Mouse (Mus musculus): Measurements from ENCODE around the gene Vdr.
A peak's percentile ranks its signal among the peaks of the same experiment; 100 is the strongest.

The Vdr gene

DNA sequence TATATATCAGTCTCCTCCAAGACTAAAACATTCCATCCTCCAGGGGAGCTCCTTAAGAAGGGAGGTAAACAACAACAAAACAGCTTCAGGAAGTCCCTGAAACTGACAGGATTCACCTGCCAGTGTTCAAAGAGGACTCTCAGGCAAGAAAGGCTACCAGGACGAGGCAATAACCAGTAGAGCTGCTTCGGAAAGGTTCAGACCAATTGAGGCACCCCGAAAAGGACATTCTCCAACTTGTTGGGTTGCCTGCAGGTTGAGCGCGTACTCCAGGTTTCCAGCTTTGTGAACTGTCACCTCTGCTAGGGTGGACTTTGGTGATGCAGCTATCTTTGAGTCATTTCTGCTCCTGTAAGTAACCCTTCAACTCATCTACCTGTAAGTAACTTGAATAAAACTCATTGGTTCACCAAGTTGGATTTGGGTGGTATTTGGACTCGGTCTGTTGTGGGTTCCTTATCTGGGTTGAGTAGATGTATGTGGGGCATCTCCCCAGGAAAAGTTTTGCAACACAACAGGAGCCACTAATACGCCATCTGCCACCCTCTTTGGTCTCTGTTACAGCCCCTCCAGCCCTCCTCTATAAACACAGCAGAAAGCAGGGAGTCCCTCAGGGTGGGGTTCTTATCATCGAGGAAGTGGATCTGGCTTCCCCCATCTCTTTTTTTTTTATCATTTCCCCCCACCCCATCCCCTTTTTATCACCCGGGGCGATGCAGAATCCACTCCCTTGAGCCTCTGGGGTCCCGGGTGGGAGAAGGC, 64.1 kb downstream of the Vdr start:
- DNase-seq: no peak

DNA sequence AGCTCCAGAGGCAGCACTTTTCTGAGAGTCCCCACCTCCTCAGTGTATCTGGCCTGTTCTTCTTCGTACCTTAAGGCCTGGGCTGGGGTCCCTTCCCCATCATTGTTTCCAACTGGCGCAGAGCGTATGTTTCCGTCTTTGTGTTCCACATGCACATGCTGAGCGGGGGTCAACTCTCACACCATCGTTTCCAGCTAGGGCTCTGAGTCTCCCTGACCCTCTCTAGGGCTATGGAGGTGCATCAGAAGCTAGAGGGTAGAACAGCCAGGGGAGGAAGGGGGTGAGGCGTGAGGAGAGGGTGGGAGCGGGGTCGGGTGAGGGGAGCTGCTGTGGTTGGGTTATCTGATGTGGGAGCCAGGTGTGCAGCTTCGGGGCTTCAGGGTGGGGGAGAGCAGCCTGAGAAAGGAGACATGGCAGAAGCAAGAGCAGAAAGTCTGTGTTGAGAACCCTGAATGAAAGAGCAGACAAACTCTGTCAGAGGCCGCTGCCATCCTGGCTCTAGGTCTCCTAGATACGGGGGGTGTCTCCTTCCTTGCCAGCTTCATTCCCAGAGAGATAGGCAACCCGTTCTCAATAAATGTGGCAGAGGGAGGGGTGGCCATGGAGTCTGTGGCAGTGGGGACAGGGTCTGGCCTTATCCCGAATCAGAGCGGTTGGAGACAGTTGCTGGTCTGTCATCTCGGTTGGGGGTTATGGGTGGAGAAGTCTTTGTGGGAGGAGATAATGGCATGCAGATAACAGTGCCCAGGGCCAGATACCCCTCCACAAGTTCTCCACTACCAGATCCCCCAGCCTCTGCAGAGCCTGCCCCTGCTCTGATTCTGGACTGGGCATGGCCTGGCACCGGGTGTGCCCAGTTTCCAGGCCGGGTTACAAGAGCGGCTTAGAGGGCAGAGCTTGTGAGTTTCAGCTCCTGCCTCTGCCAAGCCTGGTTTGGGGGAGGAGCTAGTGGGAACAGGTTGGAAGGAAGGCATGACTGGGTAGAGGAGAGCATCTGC, 66.1 kb downstream of the Vdr start, which contains the start of gene Hdac7:
Gene Hdac7 (minus strand): TSS at position 466 of the 998 bp plus-strand sequence.
- peak; percentile 70 to 78 for DNase-seq

DNA sequence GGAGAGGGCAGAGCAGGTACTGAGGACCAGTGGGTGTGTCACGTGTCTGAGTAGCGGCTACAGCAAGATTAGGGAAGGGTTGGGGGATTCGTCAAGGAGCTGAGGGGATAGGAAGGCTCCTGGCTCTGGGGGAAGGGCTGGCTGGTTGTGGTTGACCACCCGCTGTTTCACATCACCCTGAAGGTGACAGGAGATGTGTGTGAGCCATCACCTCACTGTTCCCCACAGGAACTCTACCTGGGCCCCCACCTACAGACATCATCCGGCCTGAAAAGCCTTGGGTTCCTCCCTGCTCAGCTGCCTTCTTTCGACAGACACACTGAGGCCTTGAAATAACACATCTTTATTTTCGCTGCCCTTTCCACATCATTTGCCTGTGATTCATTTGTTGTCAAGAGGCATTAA, 67.2 kb downstream of the Vdr start:
- no peak for DNase-seq

DNA sequence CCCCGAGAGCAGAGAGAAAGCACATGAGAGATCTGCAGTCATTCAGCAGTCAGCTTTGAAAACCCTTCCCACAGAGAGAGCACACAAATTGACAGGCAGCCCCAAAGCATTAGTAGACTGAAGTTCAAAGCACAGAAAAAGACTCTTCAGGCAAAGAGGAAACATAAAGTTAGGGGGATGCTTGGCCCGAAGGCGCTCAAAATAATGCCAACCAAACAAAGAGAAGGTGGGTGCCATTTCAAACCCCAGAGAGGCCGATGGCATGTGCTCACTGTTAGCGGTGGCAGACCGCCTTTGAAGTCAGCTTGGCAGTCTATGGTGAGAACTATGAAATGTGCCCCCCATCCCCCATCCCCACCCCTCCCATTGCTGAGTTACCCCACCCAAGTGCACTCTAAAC, 68.4 kb downstream of the Vdr start:
- no peak for DNase-seq

DNA sequence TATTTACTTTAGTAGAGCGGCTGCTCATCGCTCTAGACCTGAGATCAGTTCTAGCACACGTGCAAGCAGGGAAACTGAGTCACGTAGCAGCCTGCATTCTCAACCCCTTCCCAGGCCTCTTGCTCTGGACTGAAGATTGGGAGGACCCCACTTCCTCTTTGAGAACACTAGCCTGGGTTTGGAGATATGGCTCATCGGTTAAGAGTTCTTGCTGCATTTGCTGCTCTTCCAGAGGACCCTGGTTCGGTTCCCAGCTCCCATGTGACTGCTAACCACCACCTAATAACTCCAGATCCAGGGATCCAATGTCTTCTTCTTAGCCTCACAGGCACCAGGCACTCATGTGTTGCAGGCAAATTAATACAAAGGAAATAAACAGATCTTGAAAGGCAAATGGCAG, 69.0 kb downstream of the Vdr start:
- DNase-seq: no peak

DNA sequence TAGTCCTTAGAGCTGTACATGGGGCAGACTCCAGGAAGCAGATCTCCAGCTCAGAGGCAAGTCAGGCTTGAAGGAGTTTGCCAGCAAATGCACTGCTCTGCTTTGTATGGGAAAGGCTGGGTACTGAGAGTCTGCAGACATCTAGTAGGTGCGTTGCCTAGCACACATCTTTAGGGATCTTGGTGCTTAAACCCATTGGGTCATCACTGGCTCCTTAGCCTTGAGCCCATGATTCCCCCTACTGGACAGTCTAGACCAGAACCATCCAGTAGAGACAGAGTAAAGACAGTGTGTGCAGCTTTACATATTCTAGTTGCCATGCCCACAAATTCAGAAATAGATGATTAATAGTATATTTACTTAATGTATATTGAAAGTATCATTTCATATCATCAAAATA, 69.6 kb downstream of the Vdr start:
- DNase-seq: peak in 1 of 2 experiments; percentile 34

DNA sequence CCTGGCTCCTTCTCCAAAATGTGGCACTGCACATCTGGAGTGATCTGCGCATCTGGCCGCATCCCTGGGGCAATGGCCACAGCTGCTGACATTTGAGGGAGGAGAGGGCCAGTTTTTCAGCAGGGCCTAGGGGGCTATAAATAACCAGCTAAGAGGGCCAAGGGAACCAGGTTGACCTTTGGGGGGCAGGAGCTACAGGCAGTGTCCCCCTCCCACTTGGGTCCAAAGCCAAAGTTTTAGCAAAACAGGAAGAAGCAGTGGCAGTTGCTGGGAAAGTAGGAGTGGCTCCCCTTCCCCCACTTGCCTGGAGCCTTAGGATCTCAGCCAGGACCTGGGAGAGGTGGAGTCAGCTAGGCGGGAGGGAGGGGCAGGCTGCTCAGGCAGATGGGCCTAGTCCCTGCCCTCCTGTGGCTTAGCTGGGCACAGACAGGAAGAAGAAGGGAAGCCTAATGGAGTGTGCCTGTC, 70.4 kb downstream of the Vdr start:
- peak; percentile 90 to 94 for DNase-seq

DNA sequence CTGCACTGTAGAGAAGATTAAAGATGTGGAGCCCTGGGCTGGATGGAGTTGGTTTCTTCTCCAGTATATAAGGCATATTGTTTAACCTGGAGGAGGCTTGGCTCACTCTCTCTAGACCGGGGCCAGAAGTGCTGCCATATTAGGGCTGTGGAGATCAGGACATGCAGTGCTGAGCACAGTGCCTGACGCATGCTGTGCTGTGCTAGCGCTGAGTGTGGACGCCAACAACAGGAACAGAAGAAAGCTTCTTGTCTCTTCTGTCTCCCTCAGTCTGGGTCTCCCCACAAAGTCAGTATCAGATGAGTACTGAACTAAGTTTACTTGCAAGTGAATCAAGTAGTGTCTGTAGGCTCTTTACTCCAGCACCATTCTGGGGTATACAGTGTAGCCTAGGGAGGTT, 71.0 kb downstream of the Vdr start:
- DNase-seq: peak in 1 of 2 experiments; percentile 43

DNA sequence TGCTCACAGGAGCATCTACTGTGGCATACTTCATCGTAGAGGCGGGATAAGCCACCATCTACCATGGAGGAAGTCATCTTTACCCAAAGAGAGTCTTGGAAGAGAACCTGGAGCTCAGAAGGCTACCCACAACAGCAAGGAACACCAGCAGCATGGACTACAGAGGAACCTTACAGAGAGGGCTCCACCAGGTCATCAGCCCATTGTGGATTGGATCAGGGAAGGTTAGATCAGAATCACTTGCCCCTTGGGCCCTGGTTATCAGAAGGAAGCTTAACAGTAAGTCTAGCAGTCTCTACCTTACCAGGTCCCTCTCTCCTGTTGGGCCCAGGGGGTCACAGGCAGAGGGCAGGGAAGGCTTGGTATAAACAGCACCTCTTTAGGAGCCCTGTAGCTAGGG, 71.4 kb downstream of the Vdr start:
- DNase-seq: no peak

DNA sequence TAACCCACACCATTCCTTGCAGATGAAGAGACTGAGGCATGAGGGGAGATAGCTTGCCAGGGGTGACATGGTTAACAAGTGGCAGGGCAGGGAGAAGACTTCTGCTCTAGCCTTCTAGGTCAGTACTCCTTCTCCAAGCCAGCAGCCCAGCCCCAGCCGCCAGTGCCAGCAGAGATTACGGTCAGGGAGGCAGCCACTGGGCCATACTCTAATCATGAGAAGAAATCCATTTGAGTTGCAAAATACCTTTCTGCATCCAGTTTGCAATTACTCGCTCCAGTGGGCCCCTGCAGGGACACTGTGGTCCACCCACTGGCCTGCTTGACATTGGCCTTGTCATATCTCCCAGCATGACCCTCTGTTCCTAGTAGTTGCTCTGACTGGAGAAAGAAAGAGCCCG, 72.0 kb downstream of the Vdr start:
- peak; percentile 33 to 42 for DNase-seq

DNA sequence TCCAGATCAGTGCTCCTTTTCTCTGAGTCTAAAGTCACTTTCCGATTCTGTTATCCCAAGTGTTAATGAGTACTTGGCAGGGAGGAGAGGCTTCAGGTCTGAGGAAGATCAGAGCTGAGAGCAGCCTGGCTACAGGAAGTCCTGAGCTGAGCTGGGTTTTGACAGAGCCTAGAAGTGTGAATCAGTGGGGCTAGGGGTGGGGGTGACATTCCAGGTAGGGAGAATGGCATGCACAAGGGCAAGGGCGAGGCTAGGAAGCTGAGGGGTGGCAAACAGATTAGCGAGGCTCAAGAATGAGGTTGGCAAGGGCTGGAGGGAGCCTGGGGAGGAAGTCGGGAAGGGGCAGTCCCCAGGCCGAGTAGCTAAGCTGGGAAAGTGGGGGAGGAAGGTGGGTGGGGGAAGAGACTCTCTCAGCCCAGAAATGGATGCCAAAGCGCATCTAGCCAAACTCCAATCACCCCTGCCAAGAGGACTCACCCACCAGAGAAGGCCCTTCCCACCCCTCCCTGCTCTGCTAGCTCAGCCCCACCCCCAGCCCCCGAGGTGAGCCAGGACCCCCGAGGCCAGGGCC, 72.9 kb downstream of the Vdr start:
- peak; percentile 88 to 93 for DNase-seq

DNA sequence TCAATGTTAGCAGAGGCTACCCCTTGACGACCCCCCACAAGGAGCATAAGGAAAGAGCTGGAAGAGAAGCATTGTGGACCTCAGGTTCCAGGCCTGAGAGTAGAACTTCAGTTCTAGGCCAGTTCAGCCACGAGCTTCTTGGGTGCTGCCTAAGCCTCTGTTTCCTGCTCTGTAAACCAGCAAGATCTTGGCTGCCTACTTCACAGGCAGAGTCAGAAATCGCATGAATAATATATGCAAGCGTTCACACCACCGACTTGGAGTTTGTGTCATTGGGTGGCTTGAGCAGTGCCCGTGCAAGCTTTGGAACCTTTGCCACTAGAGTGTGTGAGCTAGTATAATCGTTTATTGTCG, 73.6 kb downstream of the Vdr start:
- DNase-seq: no peak

DNA sequence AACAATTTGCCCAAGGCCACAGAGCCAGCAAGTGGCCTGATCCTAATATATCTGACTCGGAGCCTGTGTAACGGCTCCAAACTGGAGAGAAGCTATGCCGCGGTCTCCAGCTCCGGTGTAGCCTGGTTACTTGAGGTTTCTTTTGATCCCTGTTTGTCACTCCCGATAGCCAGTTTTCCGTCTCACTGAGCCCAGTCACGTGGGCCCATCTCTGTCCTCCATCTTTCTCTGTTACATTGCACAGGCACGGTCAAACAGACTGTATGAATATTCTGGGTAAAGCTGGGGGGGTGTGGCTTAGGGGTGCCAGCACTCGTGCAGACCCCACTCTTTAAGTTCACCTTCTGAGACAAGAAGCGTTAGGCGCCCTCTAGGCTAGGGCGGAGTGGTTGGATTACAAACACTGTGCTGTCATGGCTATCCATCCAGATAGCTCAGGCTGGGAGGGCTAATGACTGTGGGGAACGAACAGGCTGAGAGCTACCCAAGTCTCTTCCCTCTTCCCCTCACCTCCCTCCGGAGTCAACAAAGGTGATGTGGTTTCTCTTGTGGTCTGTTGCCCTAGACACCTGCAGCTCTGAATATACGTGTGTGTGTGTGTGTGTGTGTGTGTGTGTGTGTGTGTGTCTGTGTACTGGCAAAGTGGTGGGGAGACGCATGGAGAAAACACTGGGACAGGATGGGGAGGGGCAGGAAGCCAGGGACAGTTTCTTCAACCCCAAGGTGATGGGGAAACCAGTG, 74.1 kb downstream of the Vdr start:
- DNase-seq: no peak

DNA sequence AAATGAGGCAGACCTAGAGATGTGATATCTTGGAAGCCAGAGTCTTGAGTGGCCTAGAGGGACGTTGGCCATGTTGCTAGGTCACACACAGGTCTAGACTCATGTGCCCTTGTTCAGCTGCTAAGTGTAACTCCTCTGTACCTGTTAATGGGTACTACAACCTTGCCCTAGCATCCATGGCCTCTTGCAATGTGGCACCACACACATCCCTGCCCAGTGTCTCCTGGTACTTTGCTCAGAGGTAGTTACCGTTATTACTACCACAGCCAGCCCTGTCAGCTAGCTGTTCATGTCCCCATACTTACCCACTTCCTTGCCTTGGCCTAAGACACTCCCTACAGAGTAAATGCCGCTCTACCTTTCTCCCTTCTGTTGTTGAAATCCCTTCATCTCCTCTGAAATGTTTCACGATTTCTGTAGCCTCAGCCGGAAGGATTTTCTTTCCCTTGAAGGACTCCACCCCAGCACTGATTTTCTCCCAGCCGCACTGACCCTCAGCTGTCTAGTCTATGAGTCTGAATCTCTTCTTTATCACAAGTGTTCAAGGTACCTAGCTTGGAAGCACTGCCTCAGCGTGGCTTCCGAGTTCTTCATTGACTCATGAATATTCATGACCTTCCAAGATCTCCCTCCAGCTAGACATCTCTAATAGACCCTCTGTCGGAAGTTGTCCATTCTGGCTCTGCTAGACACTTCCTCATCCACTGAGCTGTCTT, 77.5 kb downstream of the Vdr start:
- no peak for DNase-seq

DNA sequence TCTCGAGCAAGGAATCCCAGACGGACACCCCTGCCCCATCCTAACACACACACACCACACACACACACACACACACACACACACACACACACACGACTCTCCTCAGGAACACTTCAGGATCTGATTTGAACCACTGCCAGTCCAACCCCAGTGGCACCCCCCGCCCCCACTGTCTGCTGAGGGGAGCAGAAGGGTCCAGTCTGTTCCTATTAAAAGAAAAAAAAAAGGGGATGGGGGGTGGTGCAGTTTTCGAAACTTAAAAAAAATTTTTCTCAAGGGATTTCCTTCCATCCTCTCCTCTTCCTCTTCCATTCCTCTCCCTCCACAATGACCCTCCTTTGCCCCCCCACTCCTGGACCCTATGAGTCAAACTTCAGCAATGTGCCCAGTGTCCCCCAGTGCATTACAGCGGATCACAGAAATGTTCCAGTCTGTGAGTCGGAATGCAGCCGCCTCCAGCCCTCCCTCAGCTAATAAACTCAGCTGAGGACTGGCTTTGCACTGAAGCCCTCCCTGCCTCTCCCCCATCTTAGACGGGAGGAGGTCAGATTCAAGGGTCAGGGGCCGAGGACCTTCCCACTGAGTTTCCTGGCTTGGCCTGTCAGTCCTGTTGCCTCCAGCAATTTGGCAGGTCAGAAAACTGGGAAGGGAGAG, 78.3 kb downstream of the Vdr start:
- DNase-seq: peak; percentile 65 to 78

DNA sequence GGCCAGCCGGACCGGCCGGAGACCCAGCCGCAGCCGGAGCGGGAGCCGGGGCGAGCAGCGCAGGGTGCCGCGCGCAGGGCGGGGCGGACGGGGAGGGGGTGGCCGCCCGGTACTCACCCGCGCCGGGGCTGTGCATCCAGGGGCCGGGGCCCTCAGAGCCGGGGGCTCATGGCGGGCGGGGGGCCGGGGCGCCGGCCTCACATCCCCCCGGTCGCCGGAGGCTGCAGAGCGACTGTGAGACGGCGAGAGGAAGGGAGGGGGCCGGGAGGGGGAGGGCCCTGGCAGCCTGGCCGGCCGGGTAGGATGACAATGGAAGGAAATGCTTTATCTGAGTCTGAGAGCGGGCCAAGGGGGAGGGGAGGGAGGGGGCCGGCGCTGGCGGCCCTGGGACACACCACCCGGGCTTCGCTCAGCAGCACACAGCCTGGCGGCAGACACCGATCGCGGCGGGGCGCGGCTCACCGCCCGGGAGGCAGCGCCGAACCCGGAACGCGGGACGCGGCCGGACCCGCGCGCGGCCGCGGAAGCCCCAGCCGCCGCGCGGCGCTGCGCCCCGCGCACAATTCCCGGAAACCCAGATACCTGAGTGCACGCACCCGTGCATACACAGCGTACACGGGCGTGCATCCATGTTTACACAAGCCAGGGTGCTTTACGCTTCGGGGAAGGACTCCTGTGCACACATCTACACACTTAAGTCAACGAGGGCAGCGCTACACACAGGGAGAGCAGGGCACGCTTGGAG, 79.0 kb downstream of the Vdr start:
- DNase-seq: peak; percentile 74 to 82

DNA sequence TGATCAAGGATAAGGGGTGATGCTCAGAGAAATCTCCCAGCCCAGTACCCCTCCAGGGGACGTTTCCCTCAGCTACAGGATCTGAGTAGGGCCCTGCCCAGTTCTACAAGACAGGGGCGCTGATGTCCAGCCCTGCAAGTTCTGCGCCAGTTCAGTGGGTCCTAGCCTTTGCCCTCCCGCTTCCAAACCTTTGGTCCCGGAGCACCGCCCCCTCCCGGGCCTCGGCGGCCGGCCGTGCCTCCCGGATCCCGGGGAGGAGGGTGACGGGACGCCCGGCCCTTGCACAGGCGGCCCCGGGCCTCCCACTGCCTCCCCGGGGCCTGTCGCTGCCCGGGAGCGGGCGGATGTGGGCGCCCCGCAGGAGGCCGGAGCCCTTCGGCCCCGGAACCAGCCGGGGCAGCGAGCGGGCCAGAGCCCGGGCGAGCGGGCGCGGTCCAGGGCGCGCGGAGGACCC, 79.6 kb downstream of the Vdr start:
- peak; percentile 60 to 74 for DNase-seq

DNA sequence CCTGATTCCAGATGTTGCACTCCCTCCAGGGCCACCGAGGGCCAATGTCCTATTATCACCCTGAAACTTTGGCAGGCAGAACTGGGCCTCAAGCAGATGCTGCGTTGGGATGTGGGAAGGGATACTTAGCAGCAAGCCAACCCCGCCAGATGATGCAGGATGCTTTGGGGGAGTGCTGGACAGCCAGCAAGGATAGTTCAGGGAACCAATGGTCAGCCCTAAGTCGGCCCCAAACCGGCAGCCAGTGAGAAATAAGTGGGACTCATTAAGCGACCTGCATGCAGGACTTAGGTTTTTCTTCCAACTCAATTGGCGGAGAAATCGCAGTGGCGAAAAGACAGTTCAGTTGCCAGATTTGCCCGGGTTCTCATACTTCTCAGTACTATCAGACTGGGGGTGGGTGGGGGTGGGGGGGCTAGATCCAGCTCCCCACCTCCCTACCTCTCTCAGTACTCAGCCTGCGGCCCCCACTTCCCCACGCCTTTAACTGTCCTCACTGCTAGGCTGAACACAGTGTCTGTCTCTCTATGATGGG, 80.1 kb downstream of the Vdr start:
- DNase-seq: peak in 1 of 2 experiments; percentile 21

DNA sequence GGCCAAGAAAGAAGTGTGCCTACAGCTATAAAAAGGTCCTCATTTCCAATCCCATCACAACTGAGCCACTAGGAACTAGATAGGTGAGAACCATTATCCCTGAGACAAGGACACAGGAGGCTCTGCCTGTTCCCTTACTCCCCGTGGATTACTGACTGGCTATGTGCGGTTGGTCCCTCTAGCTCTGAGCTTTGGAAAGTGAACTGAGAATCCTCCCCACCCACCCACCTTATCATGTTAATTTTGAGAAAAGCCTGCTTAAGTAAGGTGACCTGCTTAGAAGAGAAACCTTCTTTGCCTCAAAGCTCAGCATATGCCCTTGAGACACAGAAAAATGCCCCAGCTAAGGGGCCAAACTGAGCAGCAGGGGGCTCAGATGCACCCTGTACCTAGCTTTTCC, 81.0 kb downstream of the Vdr start:
- DNase-seq: no peak

DNA sequence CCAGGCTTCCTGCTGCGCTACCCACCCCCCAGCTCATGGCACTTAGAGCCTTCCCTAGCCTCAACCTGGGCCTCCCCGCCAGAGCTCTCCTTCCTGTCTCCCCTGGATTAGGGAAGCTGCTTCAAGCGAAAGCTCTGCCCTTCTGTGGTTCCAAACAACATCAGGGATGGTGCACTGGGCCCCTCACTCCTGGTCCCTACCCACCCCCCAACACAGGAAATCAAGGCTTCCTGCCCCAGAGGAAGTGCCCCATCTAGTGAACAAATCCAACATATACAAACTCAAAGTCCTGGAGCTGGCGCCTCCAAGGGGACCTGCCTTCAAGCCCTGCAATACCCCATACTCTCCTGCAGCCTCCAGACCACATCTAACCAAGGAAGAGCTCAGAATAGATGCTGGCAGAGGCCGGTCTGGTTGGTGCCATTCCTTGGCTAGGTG, 81.5 kb downstream of the Vdr start:
- peak; percentile 71 to 78 for DNase-seq

All from lung, adult 18-20 months (tissue).